Mouse (Mus musculus) spleen, adult 2 months (tissue): Measurements from ENCODE around the gene Pttg1.
A peak's percentile ranks its signal among the peaks of the same experiment; 100 is the strongest.

Experiments used
- CTCF ChIP-seq: fragments of 200-500 bp; IDR thresholded peaks from 2 replicates; pipeline ENCODE4 v1.5.1; 2011; ENCODE audit warnings: mild to moderate bottlenecking, inconsistent platforms; ENCODE audit not compliant: insufficient read depth, insufficient read length, insufficient replicate concordance; ENCODE audit errors: extremely low read depth
- POLR2A ChIP-seq: fragments of 200-500 bp; IDR thresholded peaks from 2 replicates; pipeline ENCODE4 v1.6.1; 2011; ENCODE audit warnings: low read depth, low read length, inconsistent platforms

DNA sequence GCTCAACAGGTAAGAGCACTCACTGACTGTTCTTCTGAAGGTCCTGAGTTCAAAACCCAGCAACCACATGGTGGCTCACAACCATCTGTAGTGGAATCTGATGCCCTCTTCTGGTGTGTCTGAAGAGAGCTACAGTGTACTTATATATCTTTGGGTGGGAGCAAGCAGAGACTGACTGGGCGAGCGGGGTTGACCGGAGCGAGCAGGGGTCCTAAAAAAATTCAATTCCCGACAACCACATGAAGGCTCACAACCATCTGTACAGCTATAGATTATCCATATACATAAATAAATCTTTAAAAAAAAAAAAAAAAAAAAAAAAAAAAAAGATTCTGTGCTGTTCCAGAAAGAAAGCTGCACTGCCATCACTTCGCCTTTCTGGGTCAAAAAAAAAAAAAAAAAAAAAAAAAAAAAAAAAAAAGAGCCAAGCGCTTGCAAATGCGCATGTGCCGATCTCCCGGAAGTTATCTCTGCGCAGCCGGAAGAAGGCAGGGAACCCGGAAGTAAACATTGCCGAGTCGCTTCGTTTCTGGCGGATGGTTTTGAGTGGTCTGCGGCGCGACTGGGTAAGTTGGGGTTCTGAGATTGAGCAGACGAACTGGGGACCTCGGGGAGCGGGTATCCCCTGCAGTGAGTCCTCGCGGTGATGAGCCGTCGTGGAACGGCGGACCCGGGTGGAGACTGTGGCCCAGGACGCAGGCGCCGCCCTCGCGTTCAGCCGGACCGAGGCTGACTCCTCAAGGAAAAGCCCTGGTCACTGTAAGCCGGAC, 7.4 kb upstream of the Pttg1 start, which contains the start of gene Slu7:
- peak; percentile 21; the same call in 1 of the 2 replicates for TF ChIP-seq POLR2A
- no peak for TF ChIP-seq CTCF
